Mouse (Mus musculus) liver, postnatal 0 days (tissue): ENCODE data around the gene Dock1.

Experiments
- CTCF ChIP-seq: sonication (generic); IDR thresholded peaks from 2 replicates; pipeline ENCODE4 v1.5.1; 2016; ENCODE audit warnings: antibody characterized with exemption, low read depth
- EP300 ChIP-seq: IDR thresholded peaks from 2 replicates; pipeline ENCODE4 v1.6.1; 2016; ENCODE audit warnings: antibody characterized with exemption, low read depth, mild to moderate bottlenecking

GRCm38 (mm10) chr7:134673135-134673534 is 2.7 kb downstream of the Dock1 start:
- TF ChIP-seq CTCF (no peak), EP300 (no peak)
